Mouse (Mus musculus) spleen, postnatal 36 days (tissue): ENCODE measurements around the gene Traf5.
A peak's percentile ranks its signal among the peaks of the same experiment; 100 is the strongest.

Experiments
- DNase-seq, 2 experiments: peaks; one replicate each; pipeline ENCODE4 v3.0.0; 2022; ENCODE audit warnings: low spot score in 2 of 2, mixed read lengths in 1 of 2

The Traf5 gene

DNA sequence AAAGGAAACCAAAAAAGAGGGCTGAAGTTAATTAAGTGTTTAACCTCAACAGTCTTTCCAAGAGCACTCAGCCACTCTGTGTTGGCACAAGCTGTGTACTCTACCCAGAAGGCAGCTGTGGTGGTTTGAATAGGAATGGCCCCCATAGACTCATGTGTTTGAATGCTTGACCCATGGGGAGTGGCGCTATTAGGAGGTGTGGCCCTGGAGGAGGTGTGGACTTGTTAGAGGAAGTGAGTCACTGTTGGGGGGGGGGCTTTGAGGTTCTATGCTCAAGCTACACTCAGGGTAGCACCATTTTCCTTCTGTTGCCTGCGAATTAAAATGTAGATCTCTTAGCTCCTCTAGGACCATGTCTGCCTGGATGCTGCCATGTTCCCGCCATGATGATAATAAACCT is 25.4 kb downstream of the Traf5 start:
- no peak for DNase-seq

DNA sequence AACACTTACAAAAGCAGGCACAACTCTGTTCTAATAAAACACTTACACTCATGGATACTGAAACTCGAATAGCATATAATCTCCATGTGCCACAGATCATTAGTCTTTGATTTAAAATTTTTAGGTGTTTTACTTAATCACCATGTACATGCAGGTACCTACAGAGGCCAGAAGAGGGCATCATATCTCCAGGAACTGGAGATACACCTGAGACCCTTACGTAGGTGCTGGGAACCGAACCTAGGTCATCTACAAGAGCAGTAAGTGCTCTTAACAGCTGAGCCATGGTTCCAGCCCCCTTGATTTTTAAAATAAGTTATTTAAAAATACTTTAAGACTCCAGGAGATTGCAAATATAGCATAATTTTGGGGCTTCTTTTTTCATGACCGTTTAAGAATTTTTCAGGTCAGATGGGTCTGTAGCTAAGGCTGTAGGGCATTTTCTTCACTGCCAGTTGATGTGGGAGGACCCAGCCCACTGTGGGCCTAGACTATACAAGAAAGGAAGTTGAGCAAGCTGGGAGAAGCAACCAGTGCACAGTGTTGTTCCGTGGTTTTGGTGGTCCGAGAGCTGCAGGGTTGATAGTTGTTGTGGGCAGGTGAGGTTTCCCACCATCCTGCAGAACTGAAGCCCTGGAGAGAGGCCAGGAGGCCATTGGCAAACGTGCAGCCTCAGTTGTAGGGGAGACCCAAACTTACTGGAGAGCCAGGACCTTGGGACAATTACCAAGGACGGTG is 29.0 kb downstream of the Traf5 start:
- no peak for DNase-seq

GRCm38 (mm10) chr1:192062682-192063081 is 29.7 kb downstream of the Traf5 start:
- DNase-seq, result no peak

GRCm38 (mm10) chr1:192061666-192062306 is 30.6 kb downstream of the Traf5 start:
- DNase-seq, result no peak

DNA sequence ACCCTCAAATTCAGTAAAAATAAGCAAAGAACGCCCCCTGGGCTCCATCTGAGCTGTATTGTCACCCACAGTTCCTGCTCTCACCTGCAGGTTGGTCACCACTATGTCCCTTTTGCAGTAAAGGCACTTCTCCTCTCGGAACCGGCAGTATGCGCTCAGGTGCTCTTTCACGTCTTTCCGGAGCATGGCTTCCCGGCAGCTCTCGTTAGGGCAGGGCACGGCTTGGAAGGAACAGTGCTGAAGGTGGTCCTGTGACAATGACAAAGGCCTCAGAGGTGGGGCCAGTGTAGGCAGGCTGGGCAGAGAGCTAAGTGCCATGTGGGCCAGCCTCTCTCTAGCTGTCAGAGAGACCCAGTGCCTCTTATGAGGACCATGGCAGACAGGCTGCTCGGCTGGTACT is 33.4 kb downstream of the Traf5 start:
- DNase-seq, result no peak

- DNase-seq, result no peak
Observed at GRCm38 (mm10) chr1:192053726-192054125, 38.6 kb downstream of the Traf5 start.

- no peak for DNase-seq
Observed at GRCm38 (mm10) chr1:192052986-192053385, 39.4 kb downstream of the Traf5 start.

GRCm38 (mm10) chr1:192052461-192052860 is 39.9 kb downstream of the Traf5 start:
- no peak for DNase-seq

DNA sequence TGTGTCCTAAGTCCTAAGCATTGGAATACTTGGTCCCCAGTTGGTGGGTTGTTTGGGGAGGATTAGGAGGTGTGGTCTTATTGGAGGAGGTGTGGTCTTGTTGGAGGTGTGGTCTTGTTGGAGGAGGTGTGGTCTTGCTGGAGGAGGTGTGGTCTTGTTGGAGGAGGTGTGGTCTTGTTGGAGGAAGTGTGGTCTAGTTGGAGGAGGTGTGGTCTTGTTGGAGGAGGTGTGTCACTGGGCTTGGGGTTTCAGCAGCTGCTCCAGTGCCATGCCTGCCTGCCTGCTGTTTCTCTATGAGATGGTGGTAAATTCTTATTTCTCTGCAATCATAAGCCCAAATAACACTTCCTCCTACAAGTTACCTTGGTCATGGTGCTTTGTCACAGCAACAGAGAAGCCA is 93.3 kb downstream of the Traf5 start:
- no peak for DNase-seq

DNA sequence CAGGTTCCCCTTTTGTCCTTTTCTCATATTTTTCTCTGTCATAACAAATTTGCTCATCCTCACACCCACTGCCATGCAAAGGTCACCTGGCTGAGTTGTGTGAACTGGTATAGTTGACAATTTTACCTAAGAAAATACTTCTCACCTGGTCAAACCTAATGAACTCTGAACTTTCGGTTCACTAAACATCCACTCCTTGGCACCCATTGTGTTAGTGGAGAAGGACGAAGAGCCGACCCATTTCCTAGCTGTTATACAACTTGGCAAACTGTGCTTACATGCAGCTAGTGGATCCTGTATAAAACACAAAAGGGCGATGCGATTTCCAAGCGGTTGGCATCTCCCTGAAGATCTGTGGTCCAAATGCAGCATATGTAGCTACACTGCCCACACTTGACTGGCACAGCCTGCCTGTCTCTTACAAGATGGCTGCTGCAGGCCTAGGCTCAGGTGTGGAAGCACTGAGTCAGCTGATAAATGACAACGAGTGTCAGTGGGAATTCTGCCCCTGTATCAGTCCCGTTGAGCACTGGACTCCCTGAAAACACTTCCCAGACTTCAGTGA is 95.7 kb downstream of the Traf5 start:
- DNase-seq, result no peak

DNA sequence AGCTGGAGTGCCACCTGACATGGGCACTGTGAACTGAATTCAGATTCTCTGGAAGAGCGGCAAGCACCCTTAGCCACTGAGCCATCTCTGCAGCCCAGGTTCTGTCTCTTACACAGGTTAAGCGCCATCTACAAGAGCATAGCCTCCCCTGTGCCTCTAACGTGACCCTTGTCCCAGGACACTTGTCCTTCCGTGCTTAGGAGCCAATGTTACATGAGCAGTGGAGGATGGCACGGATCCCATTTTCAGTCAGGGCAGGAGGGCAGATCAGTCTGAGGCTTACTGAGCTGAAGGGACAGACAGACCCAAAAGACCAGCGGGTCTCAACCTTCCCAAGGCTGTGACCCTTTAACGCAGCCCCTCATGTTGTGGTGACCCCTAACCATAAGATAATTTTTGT is 96.4 kb downstream of the Traf5 start:
- DNase-seq, result no peak

GRCm38 (mm10) chr1:191995488-191995887 is 96.9 kb downstream of the Traf5 start:
- DNase-seq, result peak; percentile 39 to 56

- DNase-seq, result no peak
Observed at GRCm38 (mm10) chr1:191994476-191994875, 97.9 kb downstream of the Traf5 start.

- no peak for DNase-seq
Observed at GRCm38 (mm10) chr1:191992040-191992780, 100.1 kb downstream of the Traf5 start.

GRCm38 (mm10) chr1:191989994-191990393 is 102.4 kb downstream of the Traf5 start:
- DNase-seq, result peak; percentile 94 to 96

GRCm38 (mm10) chr1:191989060-191989459 is 103.3 kb downstream of the Traf5 start:
- DNase-seq, result no peak

- no peak for DNase-seq
Observed at GRCm38 (mm10) chr1:191988646-191989045, 103.7 kb downstream of the Traf5 start.

DNA sequence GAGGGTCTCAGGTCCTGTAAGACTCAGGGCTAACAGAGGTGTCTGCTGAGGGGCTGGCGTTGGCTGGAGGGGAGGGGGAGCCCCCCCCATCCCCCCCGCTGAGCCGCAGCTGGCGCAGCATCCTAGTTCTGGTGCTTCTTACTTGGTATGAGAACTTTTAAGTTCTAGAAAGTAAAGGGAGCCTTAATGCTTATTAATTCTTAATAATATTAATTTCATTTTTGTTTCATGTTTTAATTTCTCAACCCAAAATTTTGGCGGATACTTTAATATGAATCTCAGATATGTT is 104.9 kb downstream of the Traf5 start:
- no peak for DNase-seq

DNA sequence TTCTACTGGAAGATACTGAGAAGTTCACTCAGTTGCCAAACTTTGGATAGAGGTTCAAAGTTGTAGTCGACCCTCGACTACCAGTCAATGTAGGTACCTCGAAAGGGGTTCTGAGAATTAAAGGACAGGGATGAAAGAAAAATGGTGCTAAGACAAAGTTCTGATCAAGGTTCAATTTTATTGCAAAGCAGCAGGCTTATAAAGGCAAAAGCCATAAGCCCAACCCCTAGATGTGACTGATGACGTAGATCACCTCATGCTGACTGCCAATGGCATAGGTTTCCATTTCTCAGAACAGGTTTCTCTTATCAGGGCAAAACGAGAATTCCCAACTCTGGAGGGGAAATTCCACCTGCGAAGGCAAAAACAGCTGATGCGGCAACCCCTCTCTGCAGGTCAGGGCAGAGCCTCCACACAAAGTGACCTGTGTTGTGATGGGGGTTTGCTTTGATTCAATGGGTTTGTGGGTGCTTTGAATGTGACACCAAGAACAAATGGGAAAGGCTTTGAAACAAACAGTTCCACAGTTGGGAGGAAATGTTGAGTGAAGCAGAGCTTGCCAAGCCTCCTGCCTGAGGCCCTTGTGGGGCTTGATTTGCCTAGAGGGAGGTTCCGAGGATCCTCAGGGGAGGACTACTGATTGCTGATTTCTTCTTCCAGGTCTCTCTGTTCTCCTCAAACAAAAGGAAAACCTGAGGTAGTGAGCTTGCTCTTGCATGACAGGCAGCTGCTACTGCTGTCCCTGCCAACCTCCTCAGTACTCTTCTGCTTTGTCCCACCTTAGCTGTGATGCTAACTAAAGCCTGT is 105.5 kb downstream of the Traf5 start:
- no peak for DNase-seq

DNA sequence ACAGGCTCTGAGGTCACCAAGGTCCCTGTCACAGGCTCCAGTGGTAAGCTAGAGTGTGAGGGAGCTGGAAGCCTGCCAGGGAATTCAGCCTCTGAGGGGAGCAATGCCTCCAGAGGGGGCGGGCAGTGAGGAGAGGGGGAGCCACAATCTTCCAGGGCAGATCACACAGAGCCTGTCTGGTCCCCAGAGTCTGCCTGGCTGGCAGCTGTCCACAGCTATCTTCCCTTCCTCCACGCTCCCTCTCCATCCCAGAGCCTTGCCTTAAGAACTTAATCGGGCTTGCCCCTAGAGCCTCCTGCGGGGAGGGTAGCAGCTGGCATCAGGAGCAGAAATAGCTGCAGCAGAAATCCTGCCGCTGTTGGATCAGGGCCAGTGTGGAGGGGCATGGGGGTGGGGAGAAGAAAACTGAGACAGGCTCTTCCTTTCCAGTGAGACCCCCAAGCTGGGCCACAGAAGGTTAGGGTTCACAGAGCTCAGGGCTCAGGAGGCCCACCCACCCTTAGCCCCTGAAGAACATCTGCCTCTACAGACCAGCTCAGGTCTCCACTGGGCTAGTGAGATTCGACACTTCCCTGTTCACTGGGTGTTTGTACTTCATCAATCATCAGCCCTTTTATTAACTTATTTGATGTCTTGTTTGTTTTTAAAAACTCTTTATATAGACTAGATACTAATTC is 110.8 kb downstream of the Traf5 start:
- DNase-seq, result no peak

DNA sequence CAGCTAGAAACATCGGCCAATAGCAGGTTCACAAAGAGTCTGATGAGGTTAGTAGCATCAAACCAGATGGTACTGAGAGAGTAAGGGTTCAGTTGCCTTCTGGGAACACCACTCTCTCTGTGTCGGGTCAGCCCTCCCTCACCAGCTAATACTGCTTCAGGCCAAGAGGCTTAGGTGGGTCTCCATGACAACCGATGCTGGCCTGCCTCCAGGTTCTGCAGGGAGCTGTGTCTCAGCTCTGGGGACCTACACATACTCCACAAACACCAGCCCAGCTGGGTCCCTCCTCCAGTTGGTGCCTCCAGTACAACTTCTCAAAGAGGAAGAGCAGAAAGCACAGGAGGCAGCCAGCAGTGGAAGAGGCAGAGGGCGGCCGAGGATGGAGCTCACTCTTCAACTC is 115.2 kb downstream of the Traf5 start, which contains the start of gene Rd3:
Gene Rd3 (plus strand): TSS at position 184 of the 400 bp plus-strand sequence.
- DNase-seq, result no peak
